Mouse (Mus musculus) ZHBTc4 (cell line): Measurements from ENCODE around the gene Nr1h4.

Experiments
- DNase-seq: peaks from one replicate; pipeline ENCODE4 v3.0.0-alpha.2; 2011; ENCODE audit warnings: low read depth, low spot score

The Nr1h4 gene

DNA sequence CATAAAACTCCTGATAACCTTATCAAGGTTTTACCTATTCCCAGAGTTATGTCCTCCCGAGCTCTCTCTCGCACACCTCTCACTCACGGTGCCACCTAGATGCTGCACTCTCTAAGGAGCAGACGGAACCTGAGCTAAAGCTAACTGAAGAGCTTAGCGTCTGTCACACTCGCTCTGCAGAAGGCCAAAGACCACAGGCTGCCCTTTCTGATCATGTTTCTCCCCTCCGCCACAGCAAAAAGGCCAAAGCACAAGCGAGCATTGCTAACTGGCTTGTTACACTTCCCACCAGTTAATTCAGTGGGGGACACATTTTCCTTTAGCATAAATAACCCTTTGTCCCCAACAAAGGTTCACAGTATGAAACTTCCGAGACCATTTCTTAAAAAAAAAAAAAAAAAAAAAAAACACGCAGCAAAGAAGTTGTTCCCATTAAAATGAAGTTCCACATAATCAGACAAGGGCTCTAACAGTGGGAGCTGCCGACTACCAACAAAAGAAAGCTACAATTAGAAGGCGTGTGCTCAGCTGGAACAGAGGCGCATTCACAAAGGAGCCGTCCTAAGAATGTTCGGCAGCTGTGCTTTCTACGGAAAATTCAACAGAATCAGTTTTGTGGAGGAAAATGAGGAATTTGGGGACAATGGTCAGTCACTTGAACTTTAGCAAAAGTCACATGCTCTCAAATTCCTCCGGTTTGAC lies 98.7 kb downstream of the Nr1h4 start:
- DNase-seq, result peak; percentile 64

DNA sequence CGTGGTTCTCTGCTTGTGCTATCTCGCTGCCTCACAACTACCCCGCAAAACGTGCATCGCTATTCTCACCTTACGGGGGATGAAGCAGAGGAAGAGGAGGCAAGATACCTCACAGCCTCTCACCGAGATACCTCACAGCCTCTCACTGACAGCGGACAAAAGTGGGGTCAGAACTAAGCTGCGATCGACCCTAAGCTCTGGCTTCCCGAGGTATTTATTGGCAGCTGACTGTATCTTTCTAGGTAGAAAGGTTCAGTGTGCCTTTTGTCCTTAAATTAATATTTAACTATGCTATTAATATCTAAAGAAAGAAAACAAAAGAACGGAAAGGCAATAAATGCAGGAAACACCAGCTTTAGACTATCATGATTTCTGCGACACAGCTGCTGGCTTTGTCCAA lies 100.6 kb downstream of the Nr1h4 start:
- DNase-seq, result no peak

DNA sequence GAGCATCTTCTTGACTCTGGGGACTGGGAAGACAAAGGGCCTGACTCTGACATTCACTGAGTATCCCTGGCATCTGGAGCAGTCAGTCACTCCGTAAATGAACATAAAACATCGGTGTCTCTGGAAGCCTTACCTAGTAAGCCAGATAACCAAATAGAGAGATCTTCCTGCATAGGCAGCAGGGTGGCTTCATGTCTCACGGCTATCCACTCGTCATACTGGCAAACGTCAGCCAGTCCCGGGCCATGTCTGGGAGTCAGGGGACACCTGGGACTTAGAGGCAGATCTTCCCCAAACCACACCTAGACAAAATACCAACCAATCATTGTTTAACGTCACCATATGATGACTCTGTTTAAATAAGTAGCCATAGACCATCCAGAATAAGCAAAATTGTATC lies 102.6 kb downstream of the Nr1h4 start:
- DNase-seq, result no peak

DNA sequence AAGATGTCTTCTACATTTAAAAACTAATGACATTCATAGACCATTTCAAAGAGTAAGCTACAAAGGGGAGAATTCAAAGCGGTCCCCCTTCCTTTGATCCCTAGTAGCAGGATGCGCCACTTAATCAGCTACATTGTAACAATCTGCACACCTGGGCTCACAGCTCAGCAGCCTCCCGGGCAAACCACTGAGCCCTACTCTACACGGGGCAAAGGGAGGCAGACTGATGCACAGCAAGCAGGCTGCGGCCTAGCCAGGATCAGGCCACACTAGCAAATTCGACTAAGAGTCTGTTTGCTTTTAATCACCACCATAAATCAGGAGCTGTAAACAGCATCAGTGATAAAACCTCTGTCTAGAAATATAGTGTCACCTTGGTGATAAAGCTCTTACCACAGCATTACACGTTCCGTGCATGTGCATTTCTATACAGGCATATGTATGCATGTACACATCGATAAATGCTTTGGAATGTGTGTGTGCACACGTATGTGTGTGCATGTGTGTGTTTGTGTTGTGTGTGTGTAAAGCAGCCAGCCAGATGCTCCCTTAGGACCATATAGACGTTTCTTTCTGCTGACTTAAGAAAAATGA lies 108.5 kb downstream of the Nr1h4 start:
- DNase-seq, result no peak

DNA sequence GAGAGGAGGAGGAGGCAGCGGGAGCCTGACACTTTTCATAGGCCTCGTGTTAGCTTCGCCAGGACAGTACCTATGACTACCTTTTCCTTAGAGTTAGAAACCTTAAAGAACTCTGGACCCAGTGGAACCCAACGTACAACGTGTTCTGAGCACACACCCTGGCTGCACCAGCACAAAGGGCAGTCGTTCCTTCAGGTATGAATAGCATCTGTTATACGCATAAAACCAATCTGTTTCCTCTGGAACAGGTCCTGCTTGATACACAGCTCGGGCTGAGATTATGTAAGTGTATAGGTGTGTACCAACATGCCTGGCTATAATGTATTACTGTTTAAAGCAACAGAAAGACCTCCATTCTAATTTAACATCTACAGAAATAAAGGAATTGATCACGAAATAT lies 109.2 kb downstream of the Nr1h4 start:
- no peak for DNase-seq

DNA sequence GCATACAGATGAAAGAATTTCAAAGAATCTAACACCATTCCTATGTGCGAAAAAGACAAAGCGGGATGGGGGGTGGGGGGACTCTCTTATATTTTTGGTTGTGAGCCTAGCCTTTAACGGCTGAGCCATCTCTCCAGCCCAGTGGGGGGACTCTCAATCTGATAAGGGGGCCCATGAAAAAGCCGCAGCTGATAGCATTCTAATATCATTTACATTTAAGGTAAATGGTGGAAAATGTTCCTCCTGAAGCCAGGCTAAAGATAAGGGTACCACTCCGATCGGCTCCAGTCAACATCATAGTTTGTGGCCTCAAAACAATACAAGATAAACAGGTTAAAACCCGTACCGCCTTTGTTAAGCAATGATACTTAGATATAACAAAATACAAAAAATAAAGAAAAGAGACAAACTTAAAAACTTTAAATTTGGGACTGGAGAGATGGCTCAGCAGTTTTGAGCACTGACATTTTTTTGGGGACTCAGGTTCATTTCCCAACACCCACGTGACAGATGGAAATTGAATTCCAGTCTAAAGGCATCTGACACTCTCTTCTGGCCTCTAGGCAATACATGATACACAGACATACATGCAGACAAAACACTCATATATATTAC lies 110.1 kb downstream of the Nr1h4 start:
- no peak for DNase-seq

DNA sequence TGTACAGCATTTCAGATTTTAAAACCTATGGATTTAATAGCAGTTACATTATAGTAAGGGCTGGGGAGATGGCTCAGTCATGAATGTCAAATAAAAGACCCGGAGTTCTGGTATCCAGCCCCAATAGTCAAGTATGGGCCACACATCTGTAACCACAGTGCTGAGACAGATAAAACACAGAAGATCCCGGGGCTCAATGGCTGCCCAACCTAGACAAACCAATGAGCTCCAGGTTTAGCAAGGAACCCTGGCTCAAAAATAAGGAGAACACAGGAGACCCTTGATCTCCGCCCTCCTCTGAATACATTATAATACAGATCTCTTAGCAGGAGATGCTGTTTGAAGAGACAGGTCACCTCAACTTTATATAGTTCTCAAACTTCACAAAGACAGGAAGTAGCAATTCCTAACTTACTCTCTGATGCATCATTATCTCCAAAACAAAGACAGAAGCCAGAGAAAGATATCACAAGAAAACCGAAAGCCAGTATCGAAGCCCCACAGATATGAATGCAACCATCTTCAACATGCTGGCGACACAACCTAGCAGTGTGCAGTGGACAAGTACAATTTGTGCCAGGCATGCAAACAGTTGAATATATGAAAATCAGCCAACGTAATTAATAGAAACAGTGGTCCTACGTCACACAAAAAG lies 110.8 kb downstream of the Nr1h4 start:
- no peak for DNase-seq

DNA sequence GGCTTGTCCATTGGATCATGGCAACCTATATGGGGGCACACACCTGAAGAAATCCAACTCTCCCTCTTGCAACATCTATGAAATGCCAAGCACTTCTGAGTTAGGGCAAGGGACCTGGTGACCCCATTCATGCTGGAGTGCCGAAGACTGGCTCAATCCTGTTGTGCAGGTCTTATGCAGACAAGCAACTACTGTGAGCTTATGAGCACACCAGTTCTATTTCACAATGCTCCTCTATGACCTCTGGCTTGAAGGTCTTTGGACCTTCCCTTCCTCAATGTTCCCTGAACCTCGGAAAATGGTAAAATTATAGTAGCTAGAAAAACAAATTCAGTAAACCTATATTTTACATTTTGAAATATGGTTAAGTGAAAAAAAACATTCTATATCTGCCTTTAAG lies 115.4 kb downstream of the Nr1h4 start:
- no peak for DNase-seq

DNA sequence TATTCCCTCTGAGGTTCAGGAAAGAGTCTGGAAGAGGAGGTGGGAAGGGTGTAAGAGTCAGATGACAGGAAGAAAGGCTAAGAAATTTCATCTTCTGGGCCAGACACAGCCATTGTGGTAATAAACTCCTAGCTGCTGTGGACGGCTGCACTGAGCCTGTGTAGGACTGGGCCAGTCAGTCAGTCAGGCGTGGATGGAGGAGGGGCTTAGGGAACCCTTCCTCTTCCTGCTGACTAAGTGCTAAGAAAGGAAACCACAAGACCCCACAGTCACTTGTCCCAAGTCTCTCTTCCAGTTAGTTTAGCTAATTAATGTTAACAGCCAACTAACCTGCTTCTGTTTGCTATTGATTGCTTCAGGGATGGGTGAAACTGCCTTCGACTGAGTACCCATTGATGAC lies 117.9 kb downstream of the Nr1h4 start:
- DNase-seq, result no peak

DNA sequence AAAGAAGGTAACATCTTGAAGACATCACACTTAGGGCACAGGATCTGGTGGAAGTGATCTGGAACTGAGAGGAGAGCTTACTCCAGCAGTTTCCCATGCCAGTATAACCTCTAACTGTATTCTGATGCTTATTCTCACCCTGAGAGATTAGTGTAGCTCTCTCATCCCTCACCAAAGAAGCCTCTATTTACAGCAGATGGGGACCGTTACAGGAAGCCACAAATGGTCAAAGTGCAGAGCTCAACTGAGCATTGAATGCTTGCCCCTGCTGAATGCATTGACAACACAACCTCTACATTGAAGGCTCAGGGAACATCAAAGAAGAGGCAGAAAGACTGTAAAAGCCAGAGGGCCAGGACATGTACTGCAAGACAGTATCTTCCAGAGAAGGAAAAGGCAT lies 125.8 kb downstream of the Nr1h4 start:
- DNase-seq, result no peak

DNA sequence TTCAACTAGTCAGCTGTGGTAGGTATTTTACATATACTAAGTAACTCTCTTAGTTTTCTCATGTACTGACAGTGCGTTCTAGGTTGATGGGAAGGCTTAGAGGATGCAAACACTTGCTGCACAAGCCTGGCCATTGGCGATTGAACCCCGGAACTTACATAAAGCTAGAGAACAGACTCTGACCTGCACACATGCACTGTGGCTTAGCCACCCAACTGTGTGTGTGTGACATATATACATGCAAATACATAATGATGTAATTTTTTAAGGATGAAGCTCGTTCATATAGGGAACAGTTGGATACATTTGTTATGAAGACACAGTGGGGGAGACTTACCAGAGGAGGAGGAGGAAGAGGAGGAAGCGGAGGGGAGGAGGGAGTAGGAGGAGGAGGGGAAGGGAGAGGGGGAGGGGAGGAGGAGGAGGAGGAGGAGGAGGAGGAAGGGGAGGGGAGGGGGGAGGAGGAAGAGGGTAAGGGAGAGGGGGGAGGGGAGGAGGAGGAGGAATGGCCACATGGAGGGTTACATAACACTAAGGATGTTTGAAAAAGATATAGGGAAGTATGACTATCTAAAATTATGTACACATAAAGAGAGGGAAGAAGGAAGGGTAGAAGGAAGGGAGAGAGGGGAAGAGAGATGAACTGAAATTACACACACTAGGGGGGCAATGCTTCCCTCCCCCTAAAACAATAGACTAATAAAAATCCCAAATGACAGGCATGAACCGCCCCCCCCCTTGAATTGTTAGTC lies 126.5 kb downstream of the Nr1h4 start:
- no peak for DNase-seq

DNA sequence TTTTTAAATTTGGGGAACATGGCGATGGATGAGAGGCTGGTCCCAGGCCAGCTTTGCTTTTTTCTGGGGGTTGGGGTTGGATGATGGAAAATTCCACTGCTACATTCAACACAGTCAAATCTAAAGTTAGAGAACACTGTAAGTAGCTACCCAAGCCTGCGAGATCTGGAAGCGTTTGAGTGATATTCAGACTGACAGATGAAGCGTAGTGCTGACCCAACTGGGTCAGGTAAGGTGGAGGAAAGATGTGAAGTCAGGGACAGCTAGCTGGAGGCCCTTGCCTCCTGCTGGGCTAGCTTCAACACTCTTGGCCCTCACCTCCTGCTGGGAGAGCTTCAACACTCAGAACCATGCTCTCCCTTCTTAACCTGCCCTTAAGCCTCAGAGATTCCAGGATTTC lies 128.4 kb downstream of the Nr1h4 start:
- no peak for DNase-seq
